Mouse (Mus musculus) C2C12 (cell line): Measurements from ENCODE around the gene Clec2e. TPM values are rescaled to one million over a fixed set of nuclear protein-coding genes. Genes with fewer than 3 reads are reported as not detected.

ENCODE experiments used
- H3K27me3 ChIP-seq: one replicate; pipeline ENCODE4 v1.6.1; 2011; ENCODE audit not compliant: control insufficient read depth, insufficient read depth, insufficient read length
- H3K36me3 ChIP-seq: one replicate; pipeline ENCODE4 v1.6.1; 2011; ENCODE audit not compliant: control insufficient read depth, insufficient read depth
- H3K4me3 ChIP-seq: one replicate; pipeline ENCODE4 v1.5.1; 2011; ENCODE audit warnings: mild to moderate bottlenecking, control low read depth; ENCODE audit not compliant: poor library complexity, insufficient read depth, severe bottlenecking
- H3K79me2 ChIP-seq: one replicate; pipeline ENCODE4 v1.6.1; 2011; ENCODE audit not compliant: control insufficient read depth, insufficient read depth
- H3K79me3 ChIP-seq: one replicate; pipeline ENCODE4 v1.6.1; 2011; ENCODE audit warnings: low read depth, control low read depth
- H3ac ChIP-seq: one replicate; pipeline ENCODE3; 2011; ENCODE audit warnings: low read depth; ENCODE audit not compliant: control insufficient read depth, insufficient read length
- CEBPB ChIP-seq: IDR thresholded peaks from one replicate; pipeline ENCODE4 v1.6.1; 2011; ENCODE audit warnings: low read depth, mild to moderate bottlenecking, control low read depth, moderate library complexity
- CTCF ChIP-seq: IDR thresholded peaks from one replicate; pipeline ENCODE4 v1.5.1; 2011; ENCODE audit not compliant: control insufficient read depth, insufficient read depth, insufficient read length
- FOSL1 ChIP-seq: IDR thresholded peaks from one replicate; pipeline ENCODE4 v1.8.0; 2011; ENCODE audit warnings: mild to moderate bottlenecking, low read length; ENCODE audit not compliant: poor library complexity, insufficient read depth, severe bottlenecking
- MAX ChIP-seq: IDR thresholded peaks from one replicate; pipeline ENCODE4 v1.6.1; 2011; ENCODE audit warnings: mild to moderate bottlenecking, control low read depth
- MYOD1 ChIP-seq: IDR thresholded peaks from one replicate; pipeline ENCODE4 v1.6.1; 2011; ENCODE audit warnings: low read depth; ENCODE audit not compliant: control insufficient read depth, insufficient read length
- MYOG ChIP-seq: IDR thresholded peaks from one replicate; pipeline ENCODE4 v1.6.1; 2011; ENCODE audit not compliant: control insufficient read depth, insufficient read length; ENCODE audit errors: extremely low read depth
- USF1 ChIP-seq: IDR thresholded peaks from one replicate; pipeline ENCODE4 v1.6.1; 2011; ENCODE audit warnings: low read depth, mild to moderate bottlenecking, control low read depth, moderate library complexity
- polyA plus RNA-seq: library from polyadenylated mRNA; unstranded; fragments of >200 nt; fragmentation: generic; extraction: Trizol; gene quantifications from one replicate; pipeline ENCODE4 v1.2.1, GENCODE M21; 2012; ENCODE audit warnings: missing spikeins

Gene Clec2e
- polyA plus RNA-seq, 1 experiment, result not detected

GRCm38 (mm10) chr6:129045601-129046000 is 55.1 kb downstream of the Clec2e start, which contains the start of gene Klrb1f:
Klrb1f (plus strand) TSS chr6:129045901.
- TF ChIP-seq MYOD1 (no peak), CTCF (no peak), MYOG (no peak), USF1 (no peak), FOSL1 (no peak), MAX (no peak)
- Histone ChIP-seq H3K36me3 (no peaks in the 10 kb centered on the region), H3ac (no peak within 1 kb of the TSS), H3K27me3 (no peaks in the 10 kb centered on the region), H3K79me2 (no peaks in the 10 kb centered on the region), H3K79me3 (no peaks in the 10 kb centered on the region), H3K4me3 (no peak within 1 kb of the TSS)

GRCm38 (mm10) chr6:129042470-129042869 is 58.2 kb downstream of the Clec2e start:
- TF ChIP-seq MAX, result no peak
- no peak for TF ChIP-seq CEBPB
- TF ChIP-seq MYOD1, result no peak
- no peak for TF ChIP-seq USF1
- no peak for TF ChIP-seq CTCF
- TF ChIP-seq FOSL1, result no peak
- no peak for TF ChIP-seq MYOG
- Histone ChIP-seq H3K27me3 (no peaks in the 10 kb centered on the region), H3K79me3 (no peaks in the 10 kb centered on the region), H3K79me2 (no peaks in the 10 kb centered on the region), H3K36me3 (no peaks in the 10 kb centered on the region), H3ac (no peak overlapping the region), H3K4me3 (no peak overlapping the region)

Other genes starting within 250 kb of the Clec2e start
- gene Clec2i, start 213.3 kb downstream of the Clec2e start, polyA plus RNA-seq, result not detected
- not detected for gene BC035044, start 209.8 kb downstream of the Clec2e start, polyA plus RNA-seq
- gene Clec2g, start 166.5 kb downstream of the Clec2e start, polyA plus RNA-seq, result not detected
- gene Klrb1f, start 55.0 kb downstream of the Clec2e start, polyA plus RNA-seq, result not detected
- gene Clec2d, start 79.7 kb upstream of the Clec2e start, polyA plus RNA-seq, result 8.0 TPM
- not detected for gene Cd69, start 174.5 kb upstream of the Clec2e start, polyA plus RNA-seq
- not detected for gene 4922502D21Rik, start 230.9 kb upstream of the Clec2e start, polyA plus RNA-seq
- gene Clec12a, start 241.8 kb upstream of the Clec2e start, polyA plus RNA-seq, result not detected